Mouse (Mus musculus) urinary bladder, postnatal 36 days (tissue): ENCODE measurements around the gene Maml2.
"Not testable (repeated sequence)": the region's sequence is repeated elsewhere in the genome, so short reads cannot be mapped to it uniquely, and the experiment has no call there.

Source experiments
- DNase-seq, 2 experiments: peaks; one replicate each; pipeline ENCODE4 v3.0.0; 2022; ENCODE audit warnings: low spot score in 2 of 2, mixed read lengths in 1 of 2

Gene Maml2

DNA sequence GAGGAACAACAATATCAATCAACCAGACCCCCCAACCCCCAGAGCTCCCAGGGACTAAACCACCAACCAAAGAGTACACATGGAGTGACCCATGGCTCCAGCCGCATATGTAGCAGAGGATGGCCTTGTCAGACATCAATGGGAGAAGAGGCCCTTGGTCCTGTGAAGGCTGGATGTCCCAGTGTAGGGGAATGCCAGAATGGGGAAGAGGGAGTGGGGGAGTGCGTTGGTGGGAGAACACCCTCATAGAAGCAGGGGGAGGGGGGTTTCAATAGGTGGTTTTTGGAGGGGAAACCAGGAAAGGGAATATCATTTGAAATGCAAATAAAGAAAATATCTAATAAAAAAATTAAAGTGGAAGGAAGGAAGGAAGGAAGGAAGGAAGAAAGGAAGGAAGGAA lies 418.1 kb downstream of the Maml2 start:
- DNase-seq: not testable (repeated sequence)

- DNase-seq: peak; percentile 66 to 74
Observed at GRCm38 (mm10) chr9:13716316-13717099, 418.8 kb downstream of the Maml2 start.

GRCm38 (mm10) chr9:13748404-13748797 lies 450.6 kb downstream of the Maml2 start, which contains the start of gene Mtmr2:
Gene Mtmr2 (plus strand): TSS chr9:13748410.
- no peak for DNase-seq

- DNase-seq: peak; percentile 86 to 95
Observed at GRCm38 (mm10) chr9:13748798-13749674, 451.3 kb downstream of the Maml2 start.

GRCm38 (mm10) chr9:13749675-13749998 lies 451.9 kb downstream of the Maml2 start:
- DNase-seq: no peak

- DNase-seq: no peak
Observed at GRCm38 (mm10) chr9:13752543-13752942, 454.8 kb downstream of the Maml2 start.
